Mouse (Mus musculus): ENCODE measurements around the gene Foxf2.
A peak's percentile ranks its signal among the peaks of the same experiment; 100 is the strongest.

Foxf2 gene

GRCm38 (mm10) chr13:31624966-31625332, 667 bp upstream of the Foxf2 start:
- no peak for DNase-seq (ENCODE audit: low read depth, low spot score)

- DNase-seq (ENCODE audit: low read depth, low spot score), result no peak
Observed at GRCm38 (mm10) chr13:31626183-31626801, 676 bp downstream of the Foxf2 start.

DNA sequence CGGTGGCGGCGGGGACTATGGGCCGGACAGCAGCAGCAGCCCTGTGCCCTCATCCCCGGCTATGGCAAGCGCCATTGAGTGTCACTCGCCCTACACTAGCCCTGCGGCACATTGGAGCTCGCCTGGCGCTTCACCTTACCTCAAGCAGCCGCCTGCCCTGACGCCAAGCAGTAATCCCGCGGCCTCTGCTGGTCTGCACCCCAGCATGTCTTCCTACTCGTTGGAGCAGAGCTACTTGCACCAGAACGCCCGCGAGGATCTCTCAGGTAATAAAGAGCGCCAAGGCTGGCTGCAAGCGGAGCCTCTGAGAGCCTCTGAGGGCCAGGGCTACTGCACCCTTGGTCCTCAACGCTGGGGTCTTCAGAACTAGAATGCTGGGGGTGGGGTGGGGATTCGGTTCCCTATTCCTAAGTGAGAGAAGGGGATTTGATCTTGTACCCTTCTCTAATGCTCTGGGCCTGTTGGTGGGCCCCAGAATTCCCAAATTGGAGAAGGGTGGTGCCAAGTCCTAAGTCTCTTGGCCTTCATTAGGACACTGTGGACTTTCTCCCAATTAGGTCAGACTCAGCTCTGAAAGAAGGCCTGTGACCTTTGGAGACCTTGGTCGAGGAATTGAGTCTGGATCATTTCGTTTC, 1.5 kb downstream of the Foxf2 start:
- DNase-seq (ENCODE audit: low read depth, low spot score), result no peak

DNA sequence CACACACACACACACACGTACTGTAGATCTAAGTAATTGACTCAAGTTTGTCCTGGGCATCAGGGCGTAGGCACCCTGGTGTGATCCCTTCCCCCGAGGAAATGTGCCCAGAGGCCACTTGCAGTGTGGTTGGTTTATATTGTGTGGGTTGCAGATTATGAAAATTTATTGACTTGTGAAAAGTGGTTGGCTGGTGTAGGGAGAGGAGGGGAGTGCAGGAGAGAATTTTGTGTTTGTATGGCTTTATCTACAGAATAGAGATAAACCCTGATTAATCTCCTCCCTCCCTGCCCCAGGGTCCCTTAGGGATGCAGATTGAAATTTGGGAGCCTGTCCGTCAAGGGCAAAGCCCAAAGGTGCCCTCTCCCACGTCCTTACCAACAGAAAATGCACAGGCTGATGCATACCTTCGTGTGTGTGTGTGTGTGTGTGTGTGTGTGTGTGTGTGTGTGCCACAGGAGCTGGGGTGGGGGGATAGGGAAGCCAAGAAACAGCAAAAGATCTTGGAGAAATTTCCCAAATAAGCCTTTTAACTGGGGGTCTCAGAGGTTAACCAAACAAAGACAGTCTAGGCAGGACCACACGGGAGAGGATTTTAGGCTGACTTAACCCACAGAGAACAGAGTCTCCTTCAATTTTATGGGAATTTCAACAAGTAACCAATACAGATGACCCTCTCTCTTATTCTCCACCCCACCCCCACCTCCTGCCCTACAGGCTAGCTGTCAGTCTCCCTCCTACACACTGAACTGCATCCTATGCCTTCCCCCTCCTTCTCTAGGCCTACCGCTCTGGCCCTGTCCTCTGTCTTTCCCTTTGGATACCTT, 2.5 kb downstream of the Foxf2 start:
- no peak for DNase-seq (ENCODE audit: low read depth, low spot score)

- no peak for DNase-seq (ENCODE audit: low read depth, low spot score)
Observed at GRCm38 (mm10) chr13:31628691-31629180, 3.1 kb downstream of the Foxf2 start.

- no peak for DNase-seq (ENCODE audit: low read depth, low spot score)
Observed at GRCm38 (mm10) chr13:31629321-31629851, 3.8 kb downstream of the Foxf2 start.

DNA sequence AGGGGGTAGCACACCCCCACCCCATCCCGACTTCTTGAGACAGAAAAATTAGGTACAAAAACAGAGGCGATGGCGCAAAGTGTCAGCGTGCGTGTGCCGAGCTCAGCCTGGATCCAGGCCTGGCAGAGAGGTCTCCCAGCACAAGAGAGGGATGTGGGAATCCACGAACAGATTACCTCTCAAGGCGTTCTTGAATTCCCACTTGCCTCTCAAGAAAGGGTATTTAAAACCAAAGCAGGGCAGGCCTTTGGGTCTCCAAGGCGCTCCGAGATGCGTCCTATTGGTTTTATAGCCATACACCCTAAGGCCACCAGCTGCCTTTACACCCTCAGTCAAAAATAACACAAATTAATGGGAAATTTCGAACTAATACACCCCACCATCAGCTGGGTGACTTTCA, 4.4 kb downstream of the Foxf2 start:
- DNase-seq (ENCODE audit: low read depth, low spot score), result no peak

GRCm38 (mm10) chr13:31630551-31630950, 4.9 kb downstream of the Foxf2 start:
- DNase-seq (ENCODE audit: low read depth, low spot score), result no peak

GRCm38 (mm10) chr13:31631291-31631690, 5.7 kb downstream of the Foxf2 start:
- no peak for DNase-seq (ENCODE audit: low read depth, low spot score)

GRCm38 (mm10) chr13:31632450-31632849, 6.8 kb downstream of the Foxf2 start:
- DNase-seq (ENCODE audit: low read depth, low spot score), result no peak

DNA sequence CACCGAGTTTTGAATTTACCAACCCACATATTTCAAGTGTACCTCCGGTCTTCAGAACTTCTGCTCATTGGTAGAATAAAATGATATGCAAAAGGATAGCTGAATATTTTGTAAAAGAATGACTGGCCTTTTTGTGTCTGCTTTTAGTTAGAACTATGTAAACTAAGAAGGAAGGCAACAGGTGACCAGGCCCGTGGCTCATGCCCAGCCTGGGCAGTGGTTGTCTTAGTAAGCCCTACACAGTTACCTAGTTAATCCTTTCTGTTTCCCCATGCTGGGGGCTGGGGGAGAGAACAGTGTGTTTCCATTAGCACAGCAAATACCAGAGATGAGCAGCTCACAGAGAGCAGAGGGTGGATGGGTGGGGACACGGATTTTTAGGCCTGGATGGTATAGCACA, 7.6 kb downstream of the Foxf2 start:
- DNase-seq (ENCODE audit: low read depth, low spot score), result no peak

- no peak for DNase-seq (ENCODE audit: low read depth, low spot score)
Observed at GRCm38 (mm10) chr13:31635546-31635945, 9.9 kb downstream of the Foxf2 start.

- DNase-seq (ENCODE audit: low read depth, low spot score), result no peak
Observed at GRCm38 (mm10) chr13:31641517-31641916, 15.9 kb downstream of the Foxf2 start.

DNA sequence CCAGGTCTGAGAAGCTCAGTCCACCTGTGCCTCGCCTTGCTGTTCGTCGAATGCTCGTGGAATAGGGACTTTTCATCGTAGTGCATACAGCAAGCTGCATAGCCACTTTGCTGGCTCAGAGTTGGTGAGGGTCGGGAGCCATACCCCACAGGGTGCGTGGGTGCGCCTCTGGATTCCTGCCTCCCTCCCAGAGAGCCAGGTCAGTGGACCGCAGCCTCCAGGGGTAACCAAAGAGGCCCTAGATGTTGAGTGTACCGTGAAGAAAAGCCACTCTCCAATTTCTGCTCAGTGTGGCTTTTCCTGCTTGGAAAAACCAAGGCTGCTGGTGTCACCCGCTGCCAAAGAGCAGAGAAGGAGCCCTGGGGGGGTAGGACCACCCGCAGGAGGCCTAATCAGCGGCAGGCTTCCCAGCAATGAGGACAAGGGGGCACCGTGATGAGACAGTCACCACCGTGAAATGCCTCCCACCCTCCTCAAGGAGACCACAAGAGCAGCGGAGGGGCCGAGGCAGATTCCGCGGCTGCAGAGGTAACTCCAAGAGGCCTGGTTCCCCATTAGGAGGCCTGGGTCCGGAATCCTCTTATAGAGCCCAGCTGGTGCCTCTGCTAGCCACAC, 26.6 kb downstream of the Foxf2 start:
- no peak for DNase-seq (ENCODE audit: low read depth, low spot score)

GRCm38 (mm10) chr13:31656249-31656648, 30.6 kb downstream of the Foxf2 start:
- no peak for DNase-seq (ENCODE audit: low read depth, low spot score)

DNA sequence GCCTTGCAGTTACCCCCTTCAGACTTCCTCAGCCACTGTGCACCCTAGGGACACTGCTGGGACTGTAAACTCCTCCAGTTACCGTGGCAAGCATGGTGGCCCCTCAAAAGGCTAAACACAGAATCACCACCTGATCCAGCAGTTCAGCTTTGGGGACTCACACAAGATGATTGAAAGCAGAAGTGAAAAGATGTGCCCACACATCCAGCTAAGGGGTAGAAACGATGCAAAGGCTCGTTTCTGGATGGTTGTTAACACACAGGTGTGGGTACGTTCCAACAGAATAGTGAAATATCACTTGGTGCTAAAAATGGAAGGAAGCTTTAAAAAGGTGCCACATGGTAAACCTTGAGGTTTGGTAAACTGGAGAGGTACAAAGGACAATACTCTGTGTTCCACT, 32.6 kb downstream of the Foxf2 start:
- no peak for DNase-seq (ENCODE audit: low read depth, low spot score)

DNA sequence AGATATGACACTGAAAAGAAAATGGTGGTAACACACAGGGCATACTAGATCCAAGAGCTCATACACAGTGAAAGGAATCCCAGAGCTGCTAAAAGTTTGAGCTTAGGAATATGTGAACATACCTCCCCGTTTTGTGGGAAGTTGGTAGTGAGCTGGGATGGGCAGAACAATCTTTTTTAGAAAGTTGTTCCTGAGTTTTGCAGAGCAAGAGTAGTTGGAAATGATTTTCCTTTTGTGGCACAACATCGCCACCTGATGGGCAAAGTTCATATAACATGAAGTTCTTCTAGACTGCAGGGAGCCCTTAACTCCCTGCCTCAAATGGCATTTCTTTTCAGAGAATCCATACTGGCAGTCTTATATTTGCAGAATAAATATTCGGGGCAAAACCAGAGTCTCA, 33.3 kb downstream of the Foxf2 start:
- peak; percentile 9 for DNase-seq (ENCODE audit: low read depth, low spot score)

GRCm38 (mm10) chr13:31661211-31661610, 35.6 kb downstream of the Foxf2 start:
- DNase-seq (ENCODE audit: low read depth, low spot score), result no peak

- DNase-seq (ENCODE audit: low read depth, low spot score), result no peak
Observed at GRCm38 (mm10) chr13:31665376-31665775, 39.8 kb downstream of the Foxf2 start.

GRCm38 (mm10) chr13:31667919-31668524, 42.4 kb downstream of the Foxf2 start:
- no peak for DNase-seq (ENCODE audit: low read depth, low spot score)

DNA sequence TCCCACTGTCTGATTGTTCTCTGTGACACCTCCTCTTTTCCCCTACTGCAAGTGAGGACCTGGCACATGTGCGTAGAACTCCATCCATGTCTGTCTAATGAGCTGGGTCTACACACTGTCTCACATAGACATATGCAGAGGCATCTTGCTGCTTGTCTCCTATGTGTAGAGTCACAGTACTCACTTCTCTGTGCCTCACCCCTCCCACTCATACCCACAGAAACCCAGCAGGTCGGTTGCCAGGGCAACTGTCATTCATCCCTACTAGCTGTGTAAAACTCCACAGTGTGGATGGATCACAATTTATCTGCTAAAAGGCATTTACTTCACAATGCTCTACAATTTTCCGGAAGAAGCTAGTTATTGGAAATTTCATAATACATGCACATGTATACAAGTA, 46.5 kb downstream of the Foxf2 start:
- DNase-seq (ENCODE audit: low read depth, low spot score), result no peak

All from retina, adult 2 months (tissue).